Mouse (Mus musculus): ENCODE data around the gene Gm20532.

DNA sequence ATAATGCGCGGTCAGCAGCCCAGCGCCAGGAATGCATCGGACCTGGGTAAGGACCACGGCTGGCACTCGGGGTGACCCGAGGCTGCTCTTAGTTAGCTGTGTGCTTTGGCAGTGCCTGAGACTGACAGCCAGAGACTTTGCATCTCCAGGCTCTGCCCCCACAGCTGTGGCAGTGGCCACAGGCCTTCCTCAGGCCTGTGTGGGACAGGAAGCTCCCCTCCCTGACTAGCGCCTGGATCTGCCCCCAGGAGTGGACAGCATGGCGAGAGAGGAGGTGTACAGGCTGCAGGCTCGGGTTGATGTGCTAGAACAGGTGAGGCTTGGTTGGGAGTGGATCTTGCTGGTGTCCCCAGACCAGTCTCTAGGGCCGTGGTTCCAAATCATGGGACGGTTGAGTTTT is 5.0 kb downstream of the Gm20532 start:
- TF ChIP-seq GATA1 (IDR thresholded peaks at IDR 0.05; ENCODE audit: borderline replicate concordance, low read length) (no peak), FLI1 (IDR thresholded peaks at IDR 0.05; ENCODE audit: low read length) (no peak)

Data from megakaryocyte, embryonic 14.5 days (primary cell).